Mouse (Mus musculus) erythroblast, embryonic 14.5 days (primary cell): ENCODE measurements around the gene Slamf6.

Experiments
- GATA1 ChIP-seq: IDR thresholded peaks from 2 replicates; pipeline ENCODE4 v1.6.1; 2012; ENCODE audit warnings: low read length, inconsistent platforms, mixed read lengths
- TAL1 ChIP-seq: IDR thresholded peaks from 3 replicates; pipeline ENCODE4 v1.6.1; 2012; ENCODE audit warnings: low read length, inconsistent platforms, mixed read lengths

- TF ChIP-seq GATA1 (no peak), TAL1 (no peak)
Measured at GRCm38 (mm10) chr1:171976826-171977539, 59.7 kb downstream of the Slamf6 start.
